Mouse (Mus musculus): ENCODE measurements around the gene Nck1. TPM values are rescaled to one million over a fixed set of nuclear protein-coding genes. Genes with fewer than 3 reads are reported as not detected.
A peak's percentile ranks its signal among the peaks of the same experiment; 100 is the strongest.

The Nck1 gene
- total RNA-seq, 2 experiments from 2014 or later = 33.1 to 35.6 TPM

DNA sequence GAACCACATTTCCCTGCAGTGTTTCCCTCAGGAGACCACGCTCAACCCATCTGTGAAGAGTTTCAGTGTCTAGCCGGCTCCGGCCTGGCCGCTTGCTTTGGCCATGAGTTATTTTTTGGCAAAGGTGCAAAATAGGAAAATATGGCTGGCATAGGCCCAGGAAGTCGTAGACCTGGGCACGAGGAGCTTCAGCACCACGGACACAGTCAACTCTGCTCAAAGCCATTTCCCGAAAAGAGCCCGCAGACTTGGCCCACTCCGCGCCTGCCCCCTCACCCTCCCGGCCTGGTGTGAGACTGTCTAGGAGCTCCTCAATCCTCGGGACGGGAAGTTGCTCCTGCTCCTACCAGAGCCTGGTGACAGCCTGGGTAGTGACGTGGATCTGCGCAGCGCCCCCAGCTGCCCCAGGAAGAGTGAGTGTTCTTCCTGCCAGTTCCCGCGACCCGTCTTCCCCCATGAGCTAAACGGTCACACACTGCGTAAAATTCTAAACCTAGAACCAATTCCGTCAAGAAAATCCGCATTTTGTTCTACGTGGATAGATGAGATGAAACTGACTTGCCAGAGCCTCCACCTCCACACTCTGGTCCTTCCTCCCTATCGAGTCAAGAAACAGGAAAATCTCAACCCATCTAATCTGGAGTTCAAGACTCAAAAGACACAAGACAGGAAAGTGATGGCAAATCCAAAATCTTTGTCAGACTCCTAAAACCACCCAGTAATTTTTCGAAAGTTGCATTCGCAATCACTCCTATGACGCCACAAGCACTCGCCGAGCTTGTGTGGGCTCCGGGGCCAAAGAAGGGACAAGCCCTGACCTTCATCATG is 24.1 kb upstream of the Nck1 start:
- intact Hi-C loops (cut with DNase I) = loop anchor here (2.0 to 5.0 kb wide), 3 partner anchors 23 to 73 kb away; partner anchors contain the start of gene Nck1
- DNase-seq (ENCODE audit: extremely low spot score in 1 of 2, low spot score in 2 of 2) = peak; percentile 34 to 56
- Histone ChIP-seq H3K4me3 (peak overlapping the region; percentile 80), H3K27ac (peak overlapping the region; percentile 83)
- TF ChIP-seq CTCF (IDR thresholded peaks at IDR 0.05) = peak; percentile 24

DNA sequence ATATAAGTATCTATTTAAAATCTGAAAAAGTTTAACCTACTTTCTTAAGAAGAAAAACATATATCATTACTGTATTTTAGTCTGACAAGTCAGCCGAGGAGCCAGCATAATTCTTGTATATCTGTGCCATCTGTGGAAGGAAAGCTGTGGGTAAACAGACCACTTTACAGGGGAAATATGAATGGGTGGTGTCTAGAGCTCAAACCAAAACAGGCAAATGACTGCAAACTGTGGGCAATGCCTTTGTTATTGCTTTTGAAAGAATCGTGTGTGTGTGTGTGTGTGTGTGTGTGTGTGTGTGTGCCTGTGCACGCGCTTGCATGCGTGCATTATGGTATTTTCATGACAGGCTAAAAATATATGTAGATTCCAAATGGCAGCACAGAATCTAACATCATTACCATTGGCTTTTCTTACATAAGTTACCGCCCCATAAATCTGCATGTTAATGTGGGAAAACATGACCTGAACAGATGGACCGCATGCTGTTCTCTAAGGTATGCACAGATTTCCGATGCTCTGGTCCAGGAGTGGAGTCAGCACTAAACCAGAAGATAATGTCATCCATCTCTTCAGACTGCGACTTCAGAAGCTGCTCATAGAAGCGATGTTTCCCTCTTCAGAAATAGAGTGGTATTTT is 14.4 kb upstream of the Nck1 start:
- no peak for TF ChIP-seq CTCF (IDR thresholded peaks at IDR 0.05)
- Histone ChIP-seq H3K4me3 (no peak overlapping the region), H3K27ac (no peak overlapping the region)
- no peak for DNase-seq (ENCODE audit: extremely low spot score in 1 of 2, low spot score in 2 of 2)
- intact Hi-C loops (cut with DNase I) = loop anchor here (2.0 kb wide), 2 partner anchors 46 to 82 kb away; no protein-coding TSS in a partner anchor

DNA sequence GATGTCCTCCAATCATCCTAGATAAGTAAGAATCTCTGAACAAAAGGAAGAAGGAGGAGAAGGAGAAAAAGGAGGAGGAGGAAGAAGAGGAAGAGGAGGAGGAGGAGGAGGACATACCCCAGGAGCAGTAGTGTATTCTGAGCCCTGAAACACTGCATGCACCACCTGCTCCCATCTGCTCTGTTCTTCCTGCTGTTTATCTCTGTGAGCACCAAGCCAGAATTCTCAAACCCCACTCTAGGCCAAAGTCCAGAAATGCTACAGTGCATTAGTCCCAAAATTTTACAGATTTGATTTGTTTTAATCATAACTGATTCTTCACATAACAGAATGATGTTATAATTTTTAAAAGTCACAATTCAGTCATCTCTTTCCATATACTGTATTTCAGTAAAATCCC is 13.1 kb upstream of the Nck1 start:
- intact Hi-C loops (cut with DNase I) = no loop called here
- Histone ChIP-seq H3K27ac (no peak overlapping the region), H3K4me3 (no peak overlapping the region)
- no peak for DNase-seq (ENCODE audit: extremely low spot score in 1 of 2, low spot score in 2 of 2)
- TF ChIP-seq CTCF (IDR thresholded peaks at IDR 0.05) = no peak

DNA sequence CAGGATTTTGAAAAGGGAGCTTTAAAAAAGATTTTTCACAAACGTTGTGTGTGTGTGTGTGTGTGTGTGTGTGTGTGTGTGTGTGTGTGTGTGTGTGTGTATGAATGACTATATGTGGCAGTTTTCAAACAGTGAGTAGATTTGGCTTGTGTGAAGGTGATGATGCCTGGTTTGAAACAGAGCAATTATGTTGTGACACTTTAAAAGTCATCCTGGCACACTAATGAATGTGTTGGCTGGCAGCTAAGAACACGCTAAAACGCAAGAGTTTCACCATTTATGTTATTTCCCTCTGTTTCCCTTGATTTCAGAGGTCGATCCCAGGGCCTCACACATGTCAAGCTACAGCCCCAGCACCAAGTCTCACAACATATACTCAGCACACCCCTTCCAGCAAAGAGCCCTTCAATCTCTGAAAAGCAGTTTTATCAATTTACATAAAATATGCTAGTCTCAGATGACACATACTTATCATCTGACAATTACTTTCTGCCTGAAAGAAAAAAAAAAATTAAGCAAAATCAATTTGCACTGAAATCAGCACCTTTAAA is 12.2 kb upstream of the Nck1 start:
- intact Hi-C loops (cut with DNase I) = no loop called here
- Histone ChIP-seq H3K27ac (no peak overlapping the region), H3K4me3 (no peak overlapping the region)
- DNase-seq (ENCODE audit: extremely low spot score in 1 of 2, low spot score in 2 of 2) = no peak
- TF ChIP-seq CTCF (IDR thresholded peaks at IDR 0.05) = no peak

DNA sequence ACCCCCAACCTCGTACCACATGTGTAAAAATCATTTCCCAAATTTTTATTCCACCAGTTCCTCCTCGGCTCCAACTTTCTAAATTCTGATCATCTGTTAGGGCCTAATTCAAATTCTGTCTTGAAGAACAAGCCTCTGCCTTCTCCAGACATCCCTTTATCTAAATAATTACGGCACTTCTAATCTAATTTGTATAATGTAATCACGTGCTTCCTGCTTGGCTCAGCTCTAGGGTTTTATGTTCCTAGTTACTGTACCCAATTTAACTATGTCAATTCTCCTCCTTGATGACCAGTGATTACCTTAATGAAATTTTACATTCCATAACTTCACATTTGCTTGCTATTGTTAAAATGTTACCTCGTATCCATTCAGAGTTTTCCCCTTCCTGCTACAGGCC is 9.8 kb upstream of the Nck1 start:
- intact Hi-C loops (cut with DNase I) = no loop called here
- DNase-seq (ENCODE audit: extremely low spot score in 1 of 2, low spot score in 2 of 2) = no peak
- Histone ChIP-seq H3K4me3 (no peak overlapping the region), H3K27ac (no peak overlapping the region)
- TF ChIP-seq CTCF (IDR thresholded peaks at IDR 0.05) = no peak

DNA sequence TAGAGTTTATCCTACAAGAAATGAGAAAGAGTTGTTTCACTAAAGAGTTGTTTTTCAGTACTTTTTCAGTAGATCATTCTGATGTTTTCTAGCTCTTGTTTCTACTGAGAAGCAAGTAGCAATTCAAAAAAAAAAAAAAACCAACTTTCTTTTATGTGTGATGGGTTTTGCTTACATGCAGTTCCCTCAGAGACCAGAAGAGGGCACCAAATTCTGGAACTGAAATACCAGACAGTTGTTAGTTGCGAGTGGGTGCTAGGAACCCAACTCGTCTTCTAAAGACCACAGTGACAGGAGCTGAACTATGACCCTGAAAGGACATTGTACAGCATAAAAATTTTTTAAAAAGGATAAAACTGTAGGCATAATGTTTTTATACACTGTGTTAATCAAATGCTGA is 2.4 kb upstream of the Nck1 start:
- DNase-seq (ENCODE audit: extremely low spot score in 1 of 2, low spot score in 2 of 2) = no peak
- Histone ChIP-seq H3K27ac (no peak overlapping the region), H3K4me3 (no peak overlapping the region)
- peak; percentile 59 for TF ChIP-seq CTCF (IDR thresholded peaks at IDR 0.05)
- intact Hi-C loops (cut with DNase I) = loop anchor here (10.0 kb wide), 1 partner anchor 366 kb away; no protein-coding TSS in a partner anchor

DNA sequence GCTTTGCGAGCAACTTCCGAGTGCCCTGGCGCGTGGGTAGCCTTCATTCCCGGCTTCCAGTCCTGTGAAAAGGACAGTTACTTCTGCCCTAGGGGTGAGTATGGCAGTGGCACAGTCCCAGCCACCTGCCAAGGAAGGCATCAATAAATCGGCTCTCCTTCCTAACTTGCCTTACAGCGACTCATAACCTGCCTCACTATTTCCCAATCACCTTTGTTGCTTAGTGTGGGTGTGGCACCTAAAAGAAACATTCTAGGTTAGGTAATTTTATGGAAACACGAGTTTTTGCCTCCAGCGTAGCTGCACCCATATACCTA is 618 bp upstream of the Nck1 start:
- peak overlapping the region; percentile 75 for H3K4me3 ChIP-seq
- no peak; the same call in 1 of the 2 replicates for TF ChIP-seq CTCF (IDR thresholded peaks at IDR 0.05)
- intact Hi-C loops (cut with DNase I) = loop anchor here (2.0 to 10.0 kb wide), 3 partner anchors 24 to 368 kb away; partner anchors contain the start of gene Slc35g2
- peak overlapping the region; percentile 98 for H3K27ac ChIP-seq
- DNase-seq (ENCODE audit: extremely low spot score in 1 of 2, low spot score in 2 of 2) = no peak

DNA sequence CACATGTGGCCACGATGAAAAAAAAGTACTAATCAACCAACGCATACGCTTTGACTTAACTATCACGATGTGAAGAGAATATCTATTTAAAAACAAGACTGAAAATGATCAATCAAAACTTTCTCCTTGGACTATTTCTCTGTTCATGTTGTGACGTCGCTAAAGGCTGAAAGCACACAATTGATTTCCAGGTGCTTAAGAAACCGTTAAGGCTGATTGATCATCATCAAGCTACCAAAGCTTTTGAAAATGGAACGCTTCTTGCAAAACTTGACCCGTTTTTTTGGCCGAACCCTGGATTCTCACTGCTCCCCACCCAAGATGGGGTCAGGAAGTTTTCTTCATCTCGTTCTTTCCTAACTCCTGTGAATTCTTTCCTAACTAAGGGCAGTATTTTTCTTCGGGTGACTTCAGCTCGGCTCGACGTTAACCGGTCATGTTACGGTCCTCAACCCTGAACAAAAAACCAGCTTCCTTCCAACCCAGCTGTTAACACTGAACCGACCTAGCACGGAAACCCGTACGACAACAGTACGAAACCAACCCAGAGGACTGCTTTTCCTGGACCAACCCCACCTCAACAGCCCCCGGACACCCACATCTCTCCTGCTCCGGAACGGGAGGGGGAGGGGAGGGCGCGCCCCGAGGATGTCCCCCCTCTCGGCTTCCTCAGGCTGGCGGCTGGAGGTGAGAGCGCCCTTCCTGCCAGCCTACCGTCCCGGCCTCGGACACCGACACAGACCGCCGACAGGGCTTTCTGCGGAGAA is 803 bp downstream of the Nck1 start:
- DNase-seq (ENCODE audit: extremely low spot score in 1 of 2, low spot score in 2 of 2) = no peak
- H3K4me3 ChIP-seq = peak overlapping the region; percentile 75
- peak overlapping the region; percentile 98 for H3K27ac ChIP-seq
- intact Hi-C loops (cut with DNase I) = loop anchor here (1.0 to 10.0 kb wide), 2 partner anchors 98 to 370 kb away; no protein-coding TSS in a partner anchor
- no peak for TF ChIP-seq CTCF (IDR thresholded peaks at IDR 0.05)

DNA sequence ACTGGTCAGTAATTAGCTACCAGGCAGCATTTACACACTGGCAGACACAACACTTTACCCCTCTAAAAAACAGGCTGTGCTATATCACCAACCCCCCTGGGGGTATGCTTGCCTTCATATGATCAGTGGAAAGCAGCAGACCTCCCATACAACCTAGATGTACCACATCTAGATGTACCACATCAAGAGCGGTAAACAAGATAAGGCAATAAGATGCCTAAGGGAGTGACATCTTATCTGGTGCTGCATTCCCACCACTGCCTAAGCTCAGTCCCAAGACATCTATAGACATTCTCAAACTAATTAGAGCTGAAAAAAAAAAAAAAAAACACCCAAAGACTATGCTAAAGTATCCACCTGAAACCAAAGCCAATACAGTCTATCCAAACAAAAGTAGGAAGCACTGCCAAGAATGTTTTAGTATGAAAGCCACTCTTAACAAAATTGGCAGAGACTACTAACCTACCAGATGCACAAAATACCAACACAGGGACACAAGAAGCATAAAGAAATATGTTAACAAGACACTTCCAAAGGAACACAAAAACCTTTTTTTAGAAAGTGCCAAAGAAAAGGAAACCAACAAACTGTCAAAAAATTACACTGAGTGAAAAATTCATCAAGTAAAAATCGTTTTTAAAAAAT is 10.2 kb downstream of the Nck1 start:
- DNase-seq (ENCODE audit: extremely low spot score in 1 of 2, low spot score in 2 of 2) = no peak

DNA sequence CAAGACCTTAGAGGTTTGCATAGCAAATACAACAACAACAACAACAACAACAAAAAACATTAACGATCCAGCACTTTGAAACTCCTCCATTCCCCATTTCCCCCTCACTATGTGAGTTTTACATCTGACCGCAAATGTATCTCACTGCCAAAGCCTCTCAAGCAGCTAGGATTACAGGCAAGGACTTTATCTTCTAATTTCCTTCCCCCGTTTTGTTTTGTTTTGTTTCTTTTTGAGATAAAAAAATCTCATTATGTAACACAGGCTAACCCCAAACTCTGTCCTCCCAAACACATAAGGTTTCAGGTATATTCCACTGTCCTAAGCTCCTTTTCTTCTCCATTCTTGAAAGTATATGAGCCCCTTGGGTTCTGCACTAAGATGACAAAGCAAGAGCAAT is 11.2 kb downstream of the Nck1 start:
- intact Hi-C loops (cut with DNase I) = no loop called here
- no peak for DNase-seq (ENCODE audit: extremely low spot score in 1 of 2, low spot score in 2 of 2)

More for the DNA sequence above, 10.2 kb downstream of the Nck1 start:
- no peak for TF ChIP-seq CTCF (IDR thresholded peaks at IDR 0.05)
- Histone ChIP-seq H3K4me3 (no peak overlapping the region), H3K27ac (no peak overlapping the region)
- intact Hi-C loops (cut with DNase I) = no loop called here

DNA sequence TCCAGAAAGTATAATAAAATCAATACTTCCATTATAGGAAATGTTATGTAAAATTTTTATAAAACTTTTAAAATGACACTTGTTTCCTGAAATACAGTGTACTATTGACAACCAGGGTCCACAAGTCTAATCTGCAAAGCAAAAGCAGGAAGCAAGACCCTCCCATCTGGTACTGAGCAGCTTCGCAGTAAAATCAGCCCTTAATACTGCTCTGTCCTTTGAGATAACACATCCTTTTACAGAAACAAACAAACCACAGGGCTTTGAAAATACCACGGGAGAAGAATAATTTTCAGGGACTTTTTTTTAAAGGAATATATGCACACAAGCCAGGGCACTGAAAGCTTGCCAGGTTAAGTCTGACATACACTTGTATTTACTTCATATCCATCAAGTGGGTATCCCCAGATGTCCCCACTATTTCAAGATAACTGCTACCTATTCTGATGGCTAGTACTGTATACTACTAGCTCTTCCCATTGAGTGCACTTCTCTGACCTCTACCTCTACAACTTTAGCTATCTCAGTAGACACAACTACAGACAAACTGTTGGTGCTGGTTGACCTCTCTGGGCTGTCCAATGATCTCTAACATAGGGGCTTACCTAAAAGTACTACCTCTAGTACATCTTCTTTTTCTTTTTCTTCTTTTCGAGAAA is 13.0 kb downstream of the Nck1 start:
- Histone ChIP-seq H3K4me3 (no peak overlapping the region), H3K27ac (no peak overlapping the region)
- intact Hi-C loops (cut with DNase I) = no loop called here
- TF ChIP-seq CTCF (IDR thresholded peaks at IDR 0.05) = no peak
- DNase-seq (ENCODE audit: extremely low spot score in 1 of 2, low spot score in 2 of 2) = no peak

More for the DNA sequence above, 11.2 kb downstream of the Nck1 start:
- Histone ChIP-seq H3K4me3 (no peak overlapping the region), H3K27ac (no peak overlapping the region)
- no peak for TF ChIP-seq CTCF (IDR thresholded peaks at IDR 0.05)

Measured in left cerebral cortex, adult 2 months (tissue).